Mouse (Mus musculus) hindbrain, postnatal 0 days (tissue): ENCODE results near the gene Sh3bgrl3. TPM values are rescaled to one million over a fixed set of nuclear protein-coding genes. Genes with fewer than 3 reads are reported as not detected.
A peak's percentile ranks its signal among the peaks of the same experiment; 100 is the strongest.

Source experiments
- ATAC-seq: fragments of 200-750 bp; cut with Nextera tagmentation; 2 replicates; pipeline ENCODE4 v1.8.0; 2017; ENCODE audit warnings: mild to moderate bottlenecking, moderate TSS enrichment, moderate library complexity
- DNase-seq: peaks from one replicate; pipeline ENCODE4 v3.0.0-alpha.2; 2015; ENCODE audit warnings: low spot score
- H3K27ac ChIP-seq: fragments of 300-500 bp; sonication (generic); 2 replicates; pipeline ENCODE4 v1.5.1; 2014; ENCODE audit warnings: mild to moderate bottlenecking
- H3K27me3 ChIP-seq: fragments of 300-500 bp; sonication (generic); 2 replicates; pipeline ENCODE4 v1.6.1; 2014; ENCODE audit warnings: low read length, mixed read lengths; ENCODE audit not compliant: insufficient read depth
- H3K36me3 ChIP-seq: fragments of 300-500 bp; sonication (generic); 2 replicates; pipeline ENCODE4 v1.6.1; 2014; ENCODE audit warnings: low read length, mixed read lengths; ENCODE audit not compliant: insufficient read depth
- H3K4me1 ChIP-seq: fragments of 300-500 bp; sonication (generic); 2 replicates; pipeline ENCODE4 v1.6.1; 2014; ENCODE audit warnings: antibody characterized with exemption, low read length, mixed read lengths; ENCODE audit not compliant: insufficient read depth
- H3K4me2 ChIP-seq: fragments of 300-500 bp; sonication (generic); 2 replicates; pipeline ENCODE4 v1.6.1; 2014; ENCODE audit warnings: low read depth, mild to moderate bottlenecking, low read length, moderate library complexity, mixed read lengths
- H3K4me3 ChIP-seq: fragments of 300-500 bp; sonication (generic); 2 replicates; pipeline ENCODE4 v1.5.1; 2014; ENCODE audit warnings: low read length
- H3K9ac ChIP-seq: fragments of 300-500 bp; sonication (generic); replicated peaks from 2 replicates; pipeline ENCODE4 v1.6.1; 2014; ENCODE audit warnings: mild to moderate bottlenecking, low read length, moderate library complexity, mixed read lengths
- H3K9me3 ChIP-seq: fragments of 300-500 bp; sonication (generic); 2 replicates; pipeline ENCODE4 v1.6.1; 2016; ENCODE audit warnings: low read length, mixed read lengths
- CTCF ChIP-seq: IDR thresholded peaks from 2 replicates; pipeline ENCODE4 v1.5.1; 2016; ENCODE audit warnings: antibody characterized with exemption, control low read depth, low read depth
- WGBS: fragments of 180-500 bp; shearing (Covaris S2); extraction: QIAGEN DNeasy Blood & Tissue Kit; methylation state at CpG from one replicate; pipeline ENCODE4 v1.1.7; 2014; 5-methylcytosine and 5-hydroxymethylcytosine counted together
- polyA plus RNA-seq: library from polyadenylated mRNA; unstranded; fragments of >200 nt; fragmentation: Nextera tagmentation; extraction: Ambion mirVana; gene quantifications from 2 replicates; pipeline ENCODE4 v1.2.1, GENCODE M21; 2015
- total RNA-seq: library from RNA; depleted of rRNA; stranded (reverse); fragments of >200 nt; gene quantifications from 2 replicates; pipeline ENCODE4 v1.2.3, GENCODE M21; 2014; rRNA removed

Gene Sh3bgrl3
- total and polyA plus RNA-seq, 2 experiments from 2014 or later = 220 to 553 TPM

GRCm38 (mm10) chr4:134087412-134087811 is 41.2 kb downstream of the Sh3bgrl3 start:
- Histone ChIP-seq H3K9me3 (no peaks in the 10 kb centered on the region), H3K4me1 (no peaks in the 10 kb centered on the region), H3K4me3 (no peak overlapping the region), H3K27me3 (no peaks in the 10 kb centered on the region), H3K4me2 (no peak overlapping the region), H3K36me3 (no peaks in the 10 kb centered on the region), H3K27ac (no peak overlapping the region), H3K9ac (no peak overlapping the region)
- WGBS = 44% methylated on average over 7 of the region's 7 CpGs
- ATAC-seq (peak; percentile 62; the same call in 1 of the 2 replicates), DNase-seq (peak; percentile 58)
- TF ChIP-seq CTCF = peak; percentile 84

GRCm38 (mm10) chr4:134084999-134085398 is 43.6 kb downstream of the Sh3bgrl3 start:
- 85% methylated on average over 4 of the region's 4 CpGs for WGBS
- Histone ChIP-seq H3K4me3 (no peak overlapping the region), H3K27me3 (no peaks in the 10 kb centered on the region), H3K9ac (no peak overlapping the region), H3K4me1 (peaks cover 3% of the 10 kb centered on the region; the same call in 1 of the 2 replicates), H3K4me2 (no peak overlapping the region), H3K9me3 (no peaks in the 10 kb centered on the region), H3K36me3 (no peaks in the 10 kb centered on the region), H3K27ac (no peak overlapping the region)
- TF ChIP-seq CTCF = no peak; the same call in 1 of the 2 replicates
- DNase-seq (no peak), ATAC-seq (no peak)

GRCm38 (mm10) chr4:134082460-134082859 is 46.1 kb downstream of the Sh3bgrl3 start:
- H3K9ac ChIP-seq = peak overlapping the region; percentile 45; the same call in 1 of the 2 replicates
- WGBS = 15% methylated on average over 7 of the region's 7 CpGs

GRCm38 (mm10) chr4:134081730-134082386 is 46.7 kb downstream of the Sh3bgrl3 start:
- 1% methylated on average over 41 of the region's 41 CpGs for WGBS

More at GRCm38 (mm10) chr4:134082460-134082859, 46.1 kb downstream of the Sh3bgrl3 start:
- Histone ChIP-seq H3K4me2 (peak overlapping the region; percentile 70), H3K4me1 (peaks cover 3% of the 10 kb centered on the region; the same call in 1 of the 2 replicates), H3K27me3 (no peaks in the 10 kb centered on the region), H3K4me3 (peak overlapping the region; percentile 47), H3K9me3 (no peaks in the 10 kb centered on the region), H3K36me3 (no peaks in the 10 kb centered on the region), H3K27ac (no peak overlapping the region)
- ATAC-seq = no peak
- no peak for DNase-seq
- no peak for TF ChIP-seq CTCF

GRCm38 (mm10) chr4:134080674-134081073 is 47.9 kb downstream of the Sh3bgrl3 start:
- no peak overlapping the region for H3K27ac ChIP-seq
- WGBS = 81% methylated on average over 4 of the region's 4 CpGs
- H3K27me3 ChIP-seq = no peaks in the 10 kb centered on the region
- no peak overlapping the region for H3K4me3 ChIP-seq
- ATAC-seq = no peak
- no peak for TF ChIP-seq CTCF
- no peak for DNase-seq
- no peak overlapping the region for H3K4me2 ChIP-seq
- H3K9me3 ChIP-seq = no peaks in the 10 kb centered on the region
- no peak overlapping the region for H3K9ac ChIP-seq
- H3K36me3 ChIP-seq = no peaks in the 10 kb centered on the region
- H3K4me1 ChIP-seq = peaks cover 3% of the 10 kb centered on the region; the same call in 1 of the 2 replicates

More at GRCm38 (mm10) chr4:134081730-134082386, 46.7 kb downstream of the Sh3bgrl3 start:
- peaks cover 3% of the 10 kb centered on the region; the same call in 1 of the 2 replicates for H3K4me1 ChIP-seq
- peak; percentile 85 for ATAC-seq
- no peaks in the 10 kb centered on the region for H3K9me3 ChIP-seq
- DNase-seq = peak; percentile 72
- H3K36me3 ChIP-seq = no peaks in the 10 kb centered on the region
- H3K4me3 ChIP-seq = peak overlapping the region; percentile 47
- no peaks in the 10 kb centered on the region for H3K27me3 ChIP-seq
- H3K27ac ChIP-seq = no peak overlapping the region
- no peak for TF ChIP-seq CTCF
- H3K9ac ChIP-seq = peak overlapping the region; percentile 45
- H3K4me2 ChIP-seq = peak overlapping the region; percentile 70

GRCm38 (mm10) chr4:134078694-134079093 is 49.9 kb downstream of the Sh3bgrl3 start:
- 23% methylated on average over 3 of the region's 3 CpGs for WGBS

More at GRCm38 (mm10) chr4:134078694-134079093, 49.9 kb downstream of the Sh3bgrl3 start:
- peak; percentile 85 for DNase-seq
- peak; percentile 83 for TF ChIP-seq CTCF
- Histone ChIP-seq H3K36me3 (no peaks in the 10 kb centered on the region), H3K4me2 (no peak overlapping the region), H3K27me3 (no peaks in the 10 kb centered on the region), H3K9ac (no peak overlapping the region), H3K4me1 (peaks cover 3% of the 10 kb centered on the region; the same call in 1 of the 2 replicates), H3K4me3 (no peak overlapping the region), H3K27ac (no peak overlapping the region), H3K9me3 (no peaks in the 10 kb centered on the region)
- ATAC-seq = peak; percentile 70

Other genes with a start within 250 kb of the Sh3bgrl3 start
- gene Rps6ka1, start 241.0 kb downstream of the Sh3bgrl3 start, total RNA-seq = 28.0 and 31.1 TPM in 2 replicates
- gene Rps6ka1, start 241.0 kb downstream of the Sh3bgrl3 start, polyA plus RNA-seq = 20.4 and 22.6 TPM in 2 replicates
- 195 and 225 TPM in 2 replicates for gene Hmgn2, start 160.1 kb downstream of the Sh3bgrl3 start, total RNA-seq
- 1,094 and 1,203 TPM in 2 replicates for gene Hmgn2, start 160.1 kb downstream of the Sh3bgrl3 start, polyA plus RNA-seq
- 43.1 and 49.5 TPM in 2 replicates for gene Dhdds, start 127.9 kb downstream of the Sh3bgrl3 start, total RNA-seq
- 41.5 and 41.8 TPM in 2 replicates for gene Dhdds, start 127.9 kb downstream of the Sh3bgrl3 start, polyA plus RNA-seq
- gene Lin28a, start 109.9 kb downstream of the Sh3bgrl3 start, total RNA-seq = not detected in 2 replicates
- gene Lin28a, start 109.9 kb downstream of the Sh3bgrl3 start, polyA plus RNA-seq = 0.05 TPM in 1 of 2 replicates, not detected in the other
- gene Zfp683, start 75.0 kb downstream of the Sh3bgrl3 start, total RNA-seq = not detected in 2 replicates
- not detected in 2 replicates for gene Zfp683, start 75.0 kb downstream of the Sh3bgrl3 start, polyA plus RNA-seq
- 1.7 and 2.8 TPM in 2 replicates for gene Crybg2, start 68.0 kb downstream of the Sh3bgrl3 start, total RNA-seq
- gene Crybg2, start 68.0 kb downstream of the Sh3bgrl3 start, polyA plus RNA-seq = 5.9 and 6.7 TPM in 2 replicates
- gene Cd52, start 33.7 kb downstream of the Sh3bgrl3 start, total RNA-seq = not detected in 2 replicates
- 2.7 TPM in 2 replicates for gene Cd52, start 33.7 kb downstream of the Sh3bgrl3 start, polyA plus RNA-seq
- 3.5 and 8.9 TPM in 2 replicates for gene Ubxn11, start 26.2 kb downstream of the Sh3bgrl3 start, total RNA-seq
- gene Ubxn11, start 26.2 kb downstream of the Sh3bgrl3 start, polyA plus RNA-seq = 14.0 and 14.6 TPM in 2 replicates
- 12.9 and 19.6 TPM in 2 replicates for gene Cep85, start 58.3 kb upstream of the Sh3bgrl3 start, total RNA-seq
- 16.2 and 17.8 TPM in 2 replicates for gene Cep85, start 58.3 kb upstream of the Sh3bgrl3 start, polyA plus RNA-seq
- not detected in 2 replicates for gene Gm7534, start 74.2 kb upstream of the Sh3bgrl3 start, total RNA-seq
- not detected in 2 replicates for gene Gm7534, start 74.2 kb upstream of the Sh3bgrl3 start, polyA plus RNA-seq
- gene Catsper4, start 98.6 kb upstream of the Sh3bgrl3 start, total RNA-seq = not detected in 2 replicates
- gene Catsper4, start 98.6 kb upstream of the Sh3bgrl3 start, polyA plus RNA-seq = 0.11 and 0.20 TPM in 2 replicates
- gene Cnksr1, start 109.6 kb upstream of the Sh3bgrl3 start, total RNA-seq = 0.26 TPM in 1 of 2 replicates, not detected in the other
- gene Cnksr1, start 109.6 kb upstream of the Sh3bgrl3 start, polyA plus RNA-seq = 0.14 and 0.25 TPM in 2 replicates
- 0.31 TPM in 1 of 2 replicates, not detected in the other for gene E130218I03Rik, start 114.9 kb upstream of the Sh3bgrl3 start, total RNA-seq
- 0.95 and 1.4 TPM in 2 replicates for gene E130218I03Rik, start 114.9 kb upstream of the Sh3bgrl3 start, polyA plus RNA-seq
- gene Zfp593, start 116.8 kb upstream of the Sh3bgrl3 start, total RNA-seq = 10.2 and 10.6 TPM in 2 replicates
- gene Zfp593, start 116.8 kb upstream of the Sh3bgrl3 start, polyA plus RNA-seq = 11.0 and 12.5 TPM in 2 replicates
- not detected in 2 replicates for gene Gm30191, start 118.1 kb upstream of the Sh3bgrl3 start, total RNA-seq
- 0.59 and 0.79 TPM in 2 replicates for gene Gm30191, start 118.1 kb upstream of the Sh3bgrl3 start, polyA plus RNA-seq
- 13.7 and 18.4 TPM in 2 replicates for gene Grrp1, start 125.3 kb upstream of the Sh3bgrl3 start, total RNA-seq
- 11.1 and 12.2 TPM in 2 replicates for gene Grrp1, start 125.3 kb upstream of the Sh3bgrl3 start, polyA plus RNA-seq
- gene Pdik1l, start 159.1 kb upstream of the Sh3bgrl3 start, total RNA-seq = 25.5 and 35.2 TPM in 2 replicates
- gene Pdik1l, start 159.1 kb upstream of the Sh3bgrl3 start, polyA plus RNA-seq = 23.3 and 24.8 TPM in 2 replicates
- 0.32 and 1.5 TPM in 2 replicates for gene Trim63, start 186.3 kb upstream of the Sh3bgrl3 start, total RNA-seq
- 0.84 and 1.1 TPM in 2 replicates for gene Trim63, start 186.3 kb upstream of the Sh3bgrl3 start, polyA plus RNA-seq
- gene Slc30a2, start 214.4 kb upstream of the Sh3bgrl3 start, total RNA-seq = 0.43 TPM in 1 of 2 replicates, not detected in the other
- 0.09 and 0.18 TPM in 2 replicates for gene Slc30a2, start 214.4 kb upstream of the Sh3bgrl3 start, polyA plus RNA-seq